21 mouse cellular contexts compared by ENCODE assay signal in genomic region chr1:85839356-85839755, GRCm38 (mm10). TPM values are rescaled to one million over a fixed set of nuclear protein-coding genes. Genes with fewer than 3 reads are reported as not detected.
DNase-seq lines count a peak whose midpoint lies in the region; ATAC-seq and TF ChIP-seq lines count a peak whose summit lies in the region.
"Had no signal": no experiment of that assay in that cellular context is flagged by ENCODE, and none has a peak within 500 bp of the region (broad histone marks: within the 10 kb centered on the region; RNA-seq: fewer than 3 reads in every experiment).

No protein-coding gene starts in this region.

- H3K9me3 ChIP-seq in heart, embryonic 14.5 days (ENCODE audit: control insufficient read depth, low read length): no peaks in the 10 kb centered on the region
- no peaks in the 10 kb centered on the region for H3K9me3 ChIP-seq in lung, embryonic 14.5 days (ENCODE audit: low read depth, low read length)
- H3K9me3 ChIP-seq in stomach, embryonic 14.5 days (ENCODE audit: control insufficient read depth, low read depth, low read length): no peaks in the 10 kb centered on the region
- H3K9me3 ChIP-seq: embryonic facial prominence, embryonic 15.5 days; forebrain, embryonic 10.5 days; hindbrain, embryonic 10.5 days; intestine, embryonic 15.5 days had no signal

- no peak for DNase-seq in heart, adult 11 months
- no peak for DNase-seq in lung, embryonic 14.5 days
- DNase-seq in lung, postnatal 10 days: no peak
- no peak for DNase-seq in testis, postnatal 14 days (ENCODE audit: low spot score)
- DNase-seq in cerebellum, adult 18-20 months: no peak
- DNase-seq: adrenal gland, postnatal 10 days; cerebellum, adult 11-12 months; cerebellum, adult 9-11 months; gastrocnemius, postnatal 10 days; heart, adult 2 months; heart, postnatal 14 days had no signal

- no peak for ATAC-seq in heart, embryonic 14.5 days (ENCODE audit: insufficient number of reproducible peaks, insufficient read depth, low FRiP score, low read depth)
- ATAC-seq in lung, embryonic 14.5 days (ENCODE audit: insufficient read depth): no peak
- peak; percentile 70; the same call in 1 of the 2 replicates for ATAC-seq in stomach, embryonic 14.5 days (ENCODE audit: insufficient number of reproducible peaks, insufficient read depth, low FRiP score, low read depth)
- ATAC-seq: forebrain, embryonic 14.5 days had no signal

- H3K27ac ChIP-seq in heart, embryonic 14.5 days (replicated peaks in 1 of 2; ENCODE audit: control insufficient read depth in 1 of 2, insufficient read depth in 1 of 2, low read depth in 2 of 2, low read length in 2 of 2): peak overlapping the region in 1 of 2 experiments; percentile 55; a peak in 1 of 4 replicates
- peak overlapping the region; percentile 51; the same call in 1 of the 2 replicates for H3K27ac ChIP-seq in lung, embryonic 14.5 days (ENCODE audit: low read depth)
- H3K27ac ChIP-seq in bone marrow macrophage, adult 2 months (ENCODE audit: insufficient read depth, low read depth, low read length): peak overlapping the region; percentile 48
- no peak overlapping the region; the same call in 1 of the 2 replicates for H3K27ac ChIP-seq in stomach, embryonic 14.5 days (ENCODE audit: low read length)
- H3K27ac ChIP-seq: embryonic facial prominence, embryonic 15.5 days; forebrain, embryonic 10.5 days; heart, adult 2 months; hindbrain, embryonic 10.5 days; hindbrain, embryonic 14.5 days; intestine, embryonic 15.5 days had no signal

- peaks cover 40% of the 10 kb centered on the region for H3K36me3 ChIP-seq in heart, embryonic 14.5 days (ENCODE audit: control insufficient read depth, insufficient read depth, low read length)
- peaks cover 33% of the 10 kb centered on the region for H3K36me3 ChIP-seq in lung, embryonic 14.5 days (ENCODE audit: insufficient read depth)
- peaks cover 13% of the 10 kb centered on the region; the same call in 1 of the 2 replicates for H3K36me3 ChIP-seq in stomach, embryonic 14.5 days (ENCODE audit: control insufficient read depth, insufficient read depth, low read length)
- H3K36me3 ChIP-seq: intestine, embryonic 15.5 days had no signal

- WGBS in heart, embryonic 14.5 days: 43% methylated on average over 3 of the region's 3 CpGs
- WGBS in lung, embryonic 14.5 days: 48% methylated on average over 3 of the region's 3 CpGs
- WGBS in stomach, embryonic 14.5 days: 44% methylated on average over 3 of the region's 3 CpGs

- H3K27me3 ChIP-seq in heart, embryonic 14.5 days (ENCODE audit: control insufficient read depth, insufficient read depth, low read length): no peaks in the 10 kb centered on the region
- no peaks in the 10 kb centered on the region for H3K27me3 ChIP-seq in lung, embryonic 14.5 days (ENCODE audit: insufficient read depth, low read length)
- H3K27me3 ChIP-seq in stomach, embryonic 14.5 days (ENCODE audit: control insufficient read depth, insufficient read depth, low read length): no peaks in the 10 kb centered on the region
- H3K27me3 ChIP-seq: embryonic facial prominence, embryonic 15.5 days; intestine, embryonic 15.5 days had no signal

- peak overlapping the region; percentile 14 for H3K4me2 ChIP-seq in heart, embryonic 14.5 days (ENCODE audit: low read length)
- no peak overlapping the region for H3K4me2 ChIP-seq in lung, embryonic 14.5 days
- no peak overlapping the region for H3K4me2 ChIP-seq in stomach, embryonic 14.5 days (replicated peaks; ENCODE audit: low read depth, low read length)
- H3K4me2 ChIP-seq: embryonic facial prominence, embryonic 15.5 days; hindbrain, embryonic 14.5 days; intestine, embryonic 15.5 days had no signal

- no peak overlapping the region for H3K4me3 ChIP-seq in heart, embryonic 14.5 days (ENCODE audit: control insufficient read depth in 1 of 2, insufficient read depth in 1 of 2, low read depth in 1 of 2, low read length in 2 of 2)
- H3K4me3 ChIP-seq in lung, embryonic 14.5 days (ENCODE audit: low read depth, low read length): no peak overlapping the region
- no peak overlapping the region for H3K4me3 ChIP-seq in bone marrow macrophage, adult 2 months (ENCODE audit: insufficient read depth, low read length)
- H3K4me3 ChIP-seq in stomach, embryonic 14.5 days (ENCODE audit: low read depth, low read length): no peak overlapping the region
- H3K4me3 ChIP-seq: embryonic facial prominence, embryonic 15.5 days; erythroblast, embryonic 14.5 days; forebrain, embryonic 10.5 days; heart, adult 2 months; hindbrain, embryonic 10.5 days; intestine, embryonic 15.5 days had no signal

- H3K9ac ChIP-seq in heart, embryonic 14.5 days (ENCODE audit: low read length): no peak overlapping the region
- no peak overlapping the region for H3K9ac ChIP-seq in lung, embryonic 14.5 days
- H3K9ac ChIP-seq in stomach, embryonic 14.5 days (replicated peaks; ENCODE audit: low read depth, low read length): no peak overlapping the region
- H3K9ac ChIP-seq: embryonic facial prominence, embryonic 15.5 days; hindbrain, embryonic 14.5 days; intestine, embryonic 15.5 days had no signal

- TF ChIP-seq POLR2A in bone marrow macrophage, adult 2 months (IDR thresholded peaks at IDR 0.05; ENCODE audit: borderline replicate concordance, low read depth, low read length): no peak

- TF ChIP-seq CTCF in lung, embryonic 14.5 days (IDR thresholded peaks at IDR 0.05; ENCODE audit: low read depth): no peak
- TF ChIP-seq CTCF in bone marrow macrophage, adult 2 months (IDR thresholded peaks at IDR 0.05; ENCODE audit: low read depth, low read length): no peak

- H3K4me1 ChIP-seq in heart, embryonic 14.5 days (ENCODE audit: control insufficient read depth in 2 of 2, insufficient read depth in 2 of 2, low read length in 2 of 2): peaks cover 5 to 26% of the 10 kb centered on the region in 2 experiments
- 0 out of 2 replicates have a peak, but pooled peaks cover 6% of the 10 kb centered on the region for H3K4me1 ChIP-seq in lung, embryonic 14.5 days (ENCODE audit: insufficient read depth)
- H3K4me1 ChIP-seq in bone marrow macrophage, adult 2 months (ENCODE audit: control insufficient read depth, insufficient read depth, low read length): peaks cover 59% of the 10 kb centered on the region
- H3K4me1 ChIP-seq in stomach, embryonic 14.5 days (ENCODE audit: control insufficient read depth, insufficient read depth, low read length): peaks cover 15% of the 10 kb centered on the region; the same call in 1 of the 2 replicates
- H3K4me1 ChIP-seq: embryonic facial prominence, embryonic 15.5 days; forebrain, embryonic 10.5 days; hindbrain, embryonic 10.5 days had no signal

RNA-seq across cellular contexts. Expression of gene Cab39, which starts 46.1 kb away (rescaled TPM):
- 39.7 and 41.4 TPM in 2 replicates for polyA plus RNA-seq in heart, embryonic 14.5 days (2014; fragmentation: Nextera tagmentation; extraction: Ambion mirVana)
- polyA plus RNA-seq in lung, embryonic 14.5 days (2014; fragmentation: Nextera tagmentation; extraction: Ambion mirVana): 47.0 and 49.3 TPM in 2 replicates
- 110 and 119 TPM in 2 replicates for polyA plus RNA-seq in bone marrow macrophage, adult 2 months (2012; ENCODE audit: insufficient read depth, insufficient read length, missing spikeins)
- 52.1 and 56.1 TPM in 2 replicates for polyA plus RNA-seq in stomach, embryonic 14.5 days (2014; fragmentation: Nextera tagmentation; extraction: Ambion mirVana)

RNA-seq across cellular contexts. Expression of gene Itm2c, which starts 54.7 kb away (rescaled TPM):
- 129 and 189 TPM in 2 replicates for polyA plus RNA-seq in heart, embryonic 14.5 days (2014; fragmentation: Nextera tagmentation; extraction: Ambion mirVana)
- polyA plus RNA-seq in lung, embryonic 14.5 days (2014; fragmentation: Nextera tagmentation; extraction: Ambion mirVana): 99.5 and 107 TPM in 2 replicates
- polyA plus RNA-seq in bone marrow macrophage, adult 2 months (2012; ENCODE audit: insufficient read depth, insufficient read length, missing spikeins): 216 and 219 TPM in 2 replicates
- polyA plus RNA-seq in stomach, embryonic 14.5 days (2014; fragmentation: Nextera tagmentation; extraction: Ambion mirVana): 137 and 147 TPM in 2 replicates
